Mouse (Mus musculus) cortical plate, adult 2 months (tissue): Measurements from ENCODE around the gene Cst8.

ENCODE experiments used
- CTCF ChIP-seq: fragments of 200-500 bp; IDR thresholded peaks from 2 replicates; pipeline ENCODE4 v1.5.1; 2011; ENCODE audit warnings: mild to moderate bottlenecking, control low read depth, low read length; ENCODE audit not compliant: insufficient read depth; ENCODE audit errors: extremely low read depth
- POLR2A ChIP-seq: fragments of 200-500 bp; IDR thresholded peaks from 2 replicates; pipeline ENCODE4 v1.6.1; 2011; ENCODE audit warnings: mild to moderate bottlenecking, low read length, control low read depth; ENCODE audit not compliant: insufficient read depth; ENCODE audit errors: extremely low read depth

DNA sequence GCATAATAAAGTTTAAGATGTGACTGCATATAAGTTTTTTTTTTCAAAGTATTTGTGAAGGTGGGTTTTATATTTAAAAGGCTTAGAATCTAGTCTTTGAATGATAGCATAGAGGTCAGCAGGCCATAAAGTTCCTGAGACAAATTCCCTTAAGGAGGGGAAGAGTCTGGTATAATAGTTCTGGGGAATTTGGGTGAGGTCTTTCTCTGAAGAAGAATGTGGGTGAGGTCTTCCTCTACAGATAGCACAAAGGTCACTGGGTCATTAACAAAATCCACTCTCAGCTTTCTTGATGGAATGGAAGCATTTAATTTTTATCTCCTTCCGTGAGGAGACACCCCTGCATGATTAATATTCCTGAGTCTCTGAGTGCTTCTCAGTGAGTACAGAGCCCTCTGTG is 27.4 kb downstream of the Cst8 start:
- TF ChIP-seq CTCF (no peak), POLR2A (no peak)
